Mouse (Mus musculus): Measurements from ENCODE around the gene Smco4.
"Not testable (repeated sequence)": the region's sequence is repeated elsewhere in the genome, so short reads cannot be mapped to it uniquely, and the experiment has no call there.

The Smco4 gene

GRCm38 (mm10) chr9:15493235-15493924 lies at the start of gene Smco4:
Gene Smco4, plus strand, starts transcription at chr9:15493432.
- peak; percentile 59 to 67 for DNase-seq (ENCODE audit: low spot score in 2 of 2)

GRCm38 (mm10) chr9:15447397-15447796 lies 45.8 kb upstream of the Smco4 start:
- no peak for DNase-seq (ENCODE audit: low spot score in 2 of 2)

GRCm38 (mm10) chr9:15450921-15451320 lies 42.3 kb upstream of the Smco4 start:
- no peak for DNase-seq (ENCODE audit: low spot score in 2 of 2)

- DNase-seq (ENCODE audit: low spot score in 2 of 2), result no peak
Observed at GRCm38 (mm10) chr9:15472256-15472655, 21.0 kb upstream of the Smco4 start.

GRCm38 (mm10) chr9:15473206-15473605 lies 20.0 kb upstream of the Smco4 start:
- no peak for DNase-seq (ENCODE audit: low spot score in 2 of 2)

- no peak for DNase-seq (ENCODE audit: low spot score in 2 of 2)
Observed at GRCm38 (mm10) chr9:15477556-15477955, 15.7 kb upstream of the Smco4 start.

GRCm38 (mm10) chr9:15487682-15488424 lies 5.4 kb upstream of the Smco4 start:
- no peak for DNase-seq (ENCODE audit: low spot score in 2 of 2)

GRCm38 (mm10) chr9:15489293-15489692 lies 3.9 kb upstream of the Smco4 start:
- DNase-seq (ENCODE audit: low spot score in 2 of 2), result no peak

- DNase-seq (ENCODE audit: low spot score in 2 of 2), result no peak
Observed at GRCm38 (mm10) chr9:15490331-15491100, 2.7 kb upstream of the Smco4 start.

GRCm38 (mm10) chr9:15491686-15492085 lies 1.5 kb upstream of the Smco4 start:
- no peak for DNase-seq (ENCODE audit: low spot score in 2 of 2)

GRCm38 (mm10) chr9:15492401-15492800 lies 831 bp upstream of the Smco4 start:
- no peak for DNase-seq (ENCODE audit: low spot score in 2 of 2)

- DNase-seq (ENCODE audit: low spot score in 2 of 2), result peak; percentile 36 to 46
Observed at GRCm38 (mm10) chr9:15493925-15494558, 810 bp downstream of the Smco4 start.

- not testable (repeated sequence) for DNase-seq (ENCODE audit: low spot score in 2 of 2)
Observed at GRCm38 (mm10) chr9:15495281-15495680, 2.0 kb downstream of the Smco4 start.

GRCm38 (mm10) chr9:15495921-15496577 lies 2.8 kb downstream of the Smco4 start:
- DNase-seq (ENCODE audit: low spot score in 2 of 2), result no peak

GRCm38 (mm10) chr9:15500025-15500424 lies 6.8 kb downstream of the Smco4 start:
- no peak for DNase-seq (ENCODE audit: low spot score in 2 of 2)

GRCm38 (mm10) chr9:15501319-15502256 lies 8.4 kb downstream of the Smco4 start:
- peak in 1 of 2 experiments; percentile 17 for DNase-seq (ENCODE audit: low spot score in 2 of 2)

- DNase-seq (ENCODE audit: low spot score in 2 of 2), result no peak
Observed at GRCm38 (mm10) chr9:15502476-15502875, 9.2 kb downstream of the Smco4 start.

GRCm38 (mm10) chr9:15503307-15503706 lies 10.1 kb downstream of the Smco4 start:
- DNase-seq (ENCODE audit: low spot score in 2 of 2), result no peak

- no peak for DNase-seq (ENCODE audit: low spot score in 2 of 2)
Observed at GRCm38 (mm10) chr9:15503827-15504226, 10.6 kb downstream of the Smco4 start.

- DNase-seq (ENCODE audit: low spot score in 2 of 2), result no peak
Observed at GRCm38 (mm10) chr9:15505288-15505687, 12.1 kb downstream of the Smco4 start.

All from urinary bladder, adult 18-20 months (tissue).